Mouse (Mus musculus): ENCODE measurements around the gene Gpr152. TPM values are rescaled to one million over a fixed set of nuclear protein-coding genes. Genes with fewer than 3 reads are reported as not detected.

Gpr152 gene
- polyA plus RNA-seq, 1 experiment from 2014 or later = not detected

GRCm38 (mm10) chr19:4142416-4143173 lies 3.0 kb downstream of the Gpr152 start:
- no peaks in the 10 kb centered on the region for H3K9me3 ChIP-seq (ENCODE audit: control insufficient read depth, low read length)
- no peaks in the 10 kb centered on the region for H3K4me1 ChIP-seq (replicated peaks; ENCODE audit: control insufficient read depth, insufficient read depth, low read length)
- no peak overlapping the region for H3K4me2 ChIP-seq (ENCODE audit: low read length)
- H3K27me3 ChIP-seq (replicated peaks; ENCODE audit: control insufficient read depth, insufficient read depth, low read length) = no peaks in the 10 kb centered on the region
- H3K36me3 ChIP-seq (ENCODE audit: control insufficient read depth, insufficient read depth, low read length) = no peaks in the 10 kb centered on the region
- 90% methylated on average over 18 of the region's 18 CpGs for WGBS
- H3K9ac ChIP-seq (ENCODE audit: low read length) = no peak overlapping the region
- no peak for ATAC-seq (replicated peaks; ENCODE audit: low FRiP score, low TSS enrichment, low read depth)
- no peak overlapping the region for H3K4me3 ChIP-seq (ENCODE audit: low read depth, low read length)
- no peak overlapping the region for H3K27ac ChIP-seq (ENCODE audit: low read depth)
- DNase-seq (ENCODE audit: low spot score) = no peak

DNA sequence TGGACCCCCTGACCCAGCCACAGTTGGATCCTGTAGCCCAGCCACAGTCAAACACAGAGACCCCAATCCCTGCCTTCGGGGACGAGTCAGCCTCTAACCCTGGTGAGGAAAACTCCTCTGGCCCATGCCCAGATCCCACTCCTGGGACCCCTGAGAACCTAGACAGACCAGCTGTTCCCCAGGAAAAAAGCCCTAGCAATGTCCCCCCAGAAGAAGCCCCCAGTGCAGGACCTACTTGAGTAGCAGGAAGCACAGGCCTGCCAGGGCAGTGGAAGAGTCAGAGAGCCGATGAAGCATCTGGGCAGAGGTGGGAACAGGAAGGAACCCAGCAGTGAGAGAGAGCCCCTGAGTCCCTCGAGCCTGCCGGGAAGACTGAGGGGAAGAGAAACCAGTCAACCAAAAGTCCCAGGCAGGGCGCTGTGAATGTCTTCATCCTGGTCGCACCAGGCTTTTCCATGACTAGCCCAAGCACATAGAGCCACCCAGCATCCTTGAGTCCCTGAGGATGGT lies 4.2 kb downstream of the Gpr152 start, which contains the start of gene Cabp4:
Cabp4 (minus strand) TSS at position 275 of the 510 bp plus-strand sequence.
- ATAC-seq (replicated peaks; ENCODE audit: low FRiP score, low TSS enrichment, low read depth) = no peak
- WGBS = 75% methylated on average over 7 of the region's 7 CpGs
- no peaks in the 10 kb centered on the region for H3K27me3 ChIP-seq (replicated peaks; ENCODE audit: control insufficient read depth, insufficient read depth, low read length)
- H3K9me3 ChIP-seq (ENCODE audit: control insufficient read depth, low read length) = no peaks in the 10 kb centered on the region
- H3K36me3 ChIP-seq (ENCODE audit: control insufficient read depth, insufficient read depth, low read length) = no peaks in the 10 kb centered on the region
- no peak within 1 kb of the TSS for H3K4me3 ChIP-seq (ENCODE audit: low read depth, low read length)
- DNase-seq (ENCODE audit: low spot score) = no peak
- H3K9ac ChIP-seq (ENCODE audit: low read length) = no peak within 1 kb of the TSS
- H3K4me1 ChIP-seq (replicated peaks; ENCODE audit: control insufficient read depth, insufficient read depth, low read length) = peaks cover 6% of the 10 kb centered on the region; the same call in 1 of the 2 replicates
- H3K4me2 ChIP-seq (ENCODE audit: low read length) = no peak within 1 kb of the TSS
- H3K27ac ChIP-seq (ENCODE audit: low read depth) = no peak within 1 kb of the TSS

DNA sequence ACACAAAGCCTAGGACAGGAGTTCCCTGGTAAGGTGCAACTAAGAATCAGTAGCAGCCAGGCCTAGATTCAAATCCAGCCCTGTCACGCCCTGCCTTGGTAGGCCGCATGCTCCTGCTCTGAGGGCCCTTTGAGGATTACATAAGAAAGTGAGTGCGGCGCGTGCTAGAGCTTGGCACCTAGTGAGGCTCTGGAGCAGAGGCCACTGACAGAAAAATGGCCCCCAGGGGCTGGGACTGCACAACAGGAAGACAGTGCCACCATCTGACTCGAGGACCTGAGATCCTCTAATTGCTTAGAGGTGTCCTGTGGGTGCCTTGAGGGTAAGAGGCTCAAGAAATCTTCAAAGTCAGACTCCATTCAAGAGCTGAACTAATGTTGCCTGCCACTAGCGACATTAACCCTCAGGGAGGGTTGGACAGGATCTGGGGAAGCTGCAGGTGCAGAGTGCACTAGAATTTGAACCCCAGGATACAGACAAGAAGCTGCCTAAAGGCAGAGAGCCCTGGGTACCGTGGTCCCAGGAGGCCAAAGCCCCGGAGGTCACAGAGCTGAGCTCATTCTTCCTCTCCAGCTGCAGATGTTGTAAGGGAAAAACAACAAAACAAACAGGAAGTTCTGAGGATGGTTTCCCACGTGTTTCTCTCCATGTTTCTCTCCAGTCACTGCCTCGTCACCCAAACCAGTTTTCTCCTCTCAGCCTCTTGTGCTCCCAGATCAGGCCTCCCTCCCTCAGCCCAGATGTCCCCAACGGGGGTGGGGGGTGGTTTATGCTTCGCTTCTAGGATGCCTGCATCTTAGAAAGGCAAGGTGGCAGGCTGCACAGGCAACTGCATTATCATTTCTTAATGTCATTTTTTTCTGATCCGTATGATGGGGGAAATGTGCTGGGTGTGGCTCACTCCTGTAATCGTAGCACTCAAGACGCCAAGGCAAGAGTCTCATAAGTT lies 5.2 kb downstream of the Gpr152 start:
- Histone ChIP-seq H3K9me3 (ENCODE audit: control insufficient read depth, low read length) (no peaks in the 10 kb centered on the region), H3K4me2 (ENCODE audit: low read length) (no peak overlapping the region), H3K4me1 (replicated peaks; ENCODE audit: control insufficient read depth, insufficient read depth, low read length) (peaks cover 16% of the 10 kb centered on the region), H3K27me3 (replicated peaks; ENCODE audit: control insufficient read depth, insufficient read depth, low read length) (no peaks in the 10 kb centered on the region), H3K36me3 (ENCODE audit: control insufficient read depth, insufficient read depth, low read length) (no peaks in the 10 kb centered on the region; the same call in 1 of the 2 replicates), H3K4me3 (ENCODE audit: low read depth, low read length) (no peak overlapping the region), H3K27ac (ENCODE audit: low read depth) (no peak overlapping the region), H3K9ac (ENCODE audit: low read length) (no peak overlapping the region)
- ATAC-seq (replicated peaks; ENCODE audit: low FRiP score, low TSS enrichment, low read depth) = no peak
- no peak for DNase-seq (ENCODE audit: low spot score)
- WGBS = 78% methylated on average over 16 of the region's 16 CpGs

DNA sequence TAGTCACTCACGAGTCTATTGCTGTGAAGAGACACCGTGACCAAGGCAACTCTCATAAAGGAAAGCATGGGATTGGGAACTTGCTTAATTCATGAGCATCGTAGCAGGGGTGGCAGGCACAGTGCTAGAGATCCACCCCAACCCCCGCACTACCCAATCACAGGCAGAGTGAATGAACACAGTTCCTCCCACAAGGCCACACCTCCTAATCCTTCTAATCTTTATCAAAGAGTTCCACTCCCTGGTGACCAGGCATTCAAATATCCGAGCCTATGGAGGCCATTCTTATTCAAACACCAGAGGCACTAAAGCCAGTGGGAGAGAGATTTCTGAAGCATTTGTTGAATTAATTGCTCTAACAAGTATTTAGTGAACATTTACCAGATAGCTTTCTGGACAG lies 6.3 kb downstream of the Gpr152 start:
- ATAC-seq (replicated peaks; ENCODE audit: low FRiP score, low TSS enrichment, low read depth) = no peak
- DNase-seq (ENCODE audit: low spot score) = no peak
- H3K9ac ChIP-seq (ENCODE audit: low read length) = no peak overlapping the region
- no peak overlapping the region for H3K27ac ChIP-seq (ENCODE audit: low read depth)
- peaks cover 17% of the 10 kb centered on the region for H3K4me1 ChIP-seq (replicated peaks; ENCODE audit: control insufficient read depth, insufficient read depth, low read length)
- H3K36me3 ChIP-seq (ENCODE audit: control insufficient read depth, insufficient read depth, low read length) = peaks cover 6% of the 10 kb centered on the region
- H3K4me3 ChIP-seq (ENCODE audit: low read depth, low read length) = no peak overlapping the region
- no peaks in the 10 kb centered on the region for H3K27me3 ChIP-seq (replicated peaks; ENCODE audit: control insufficient read depth, insufficient read depth, low read length)
- no peak overlapping the region for H3K4me2 ChIP-seq (ENCODE audit: low read length)
- 91% methylated on average over 5 of the region's 5 CpGs for WGBS
- no peaks in the 10 kb centered on the region for H3K9me3 ChIP-seq (ENCODE audit: control insufficient read depth, low read length)

DNA sequence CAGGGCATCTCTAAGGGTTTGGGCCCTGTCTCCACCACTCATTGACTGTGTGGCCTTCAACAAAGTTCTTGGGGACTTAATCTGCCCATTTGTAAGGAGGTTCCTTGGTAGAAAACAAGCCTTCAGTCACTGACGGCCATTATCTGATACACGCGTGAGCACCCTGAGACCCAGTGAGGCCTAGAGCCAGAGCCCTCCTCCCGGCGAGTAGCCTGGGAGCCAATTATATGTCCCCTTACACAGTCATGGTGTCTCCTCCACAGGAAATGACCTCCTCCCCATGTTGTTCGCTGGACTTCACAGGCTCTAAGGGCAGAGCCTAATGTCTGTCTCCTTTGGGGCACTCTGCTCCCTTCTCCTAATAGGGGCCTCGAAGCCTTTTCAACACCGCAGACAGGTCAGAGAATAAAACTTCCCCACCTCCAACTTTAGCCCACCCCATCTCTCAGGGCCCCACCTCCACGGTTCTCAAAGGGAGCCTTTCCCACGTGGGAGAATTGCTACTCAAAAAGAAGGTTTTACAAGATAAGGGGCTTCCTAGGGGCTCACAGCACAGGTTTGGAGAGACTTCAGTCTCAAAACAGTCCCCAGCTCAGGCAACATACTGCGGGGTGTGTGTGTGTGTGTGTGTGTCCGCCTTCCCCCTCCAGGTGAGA lies 6.9 kb downstream of the Gpr152 start:
- H3K27ac ChIP-seq (ENCODE audit: low read depth) = no peak overlapping the region
- H3K4me3 ChIP-seq (ENCODE audit: low read depth, low read length) = no peak overlapping the region
- H3K4me1 ChIP-seq (replicated peaks; ENCODE audit: control insufficient read depth, insufficient read depth, low read length) = peaks cover 17% of the 10 kb centered on the region
- H3K27me3 ChIP-seq (replicated peaks; ENCODE audit: control insufficient read depth, insufficient read depth, low read length) = no peaks in the 10 kb centered on the region
- H3K9ac ChIP-seq (ENCODE audit: low read length) = no peak overlapping the region
- DNase-seq (ENCODE audit: low spot score) (no peak), ATAC-seq (replicated peaks; ENCODE audit: low FRiP score, low TSS enrichment, low read depth) (no peak)
- peaks cover 11% of the 10 kb centered on the region for H3K36me3 ChIP-seq (ENCODE audit: control insufficient read depth, insufficient read depth, low read length)
- no peak overlapping the region for H3K4me2 ChIP-seq (ENCODE audit: low read length)
- WGBS = 66% methylated on average over 12 of the region's 12 CpGs
- H3K9me3 ChIP-seq (ENCODE audit: control insufficient read depth, low read length) = no peaks in the 10 kb centered on the region

DNA sequence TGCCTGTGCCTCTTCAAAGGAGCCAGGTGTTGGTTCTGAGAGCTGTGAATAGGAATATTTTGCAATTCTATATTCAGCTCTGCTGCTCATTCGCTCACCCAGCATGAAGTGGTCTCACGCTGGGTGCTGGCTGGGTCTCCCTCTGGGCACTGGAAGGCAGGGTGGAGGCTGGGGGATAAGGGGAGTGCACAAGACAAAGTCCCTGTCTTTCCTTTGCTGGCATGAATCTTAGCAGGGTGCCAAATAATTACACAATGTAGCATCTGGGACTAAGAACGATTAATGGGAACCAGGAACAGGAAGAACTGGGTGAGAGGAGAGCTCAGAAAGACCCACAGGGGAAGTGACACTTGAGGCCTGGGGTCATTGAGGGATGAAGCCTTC lies 7.4 kb downstream of the Gpr152 start:
- Histone ChIP-seq H3K27me3 (replicated peaks; ENCODE audit: control insufficient read depth, insufficient read depth, low read length) (no peaks in the 10 kb centered on the region), H3K9me3 (ENCODE audit: control insufficient read depth, low read length) (no peaks in the 10 kb centered on the region), H3K4me2 (ENCODE audit: low read length) (no peak overlapping the region), H3K4me1 (replicated peaks; ENCODE audit: control insufficient read depth, insufficient read depth, low read length) (peaks cover 17% of the 10 kb centered on the region), H3K9ac (ENCODE audit: low read length) (no peak overlapping the region), H3K4me3 (ENCODE audit: low read depth, low read length) (no peak overlapping the region), H3K27ac (ENCODE audit: low read depth) (no peak overlapping the region), H3K36me3 (ENCODE audit: control insufficient read depth, insufficient read depth, low read length) (peaks cover 14% of the 10 kb centered on the region)
- whole genome bisulfite sequencing = 68% methylated on average over 3 of the region's 3 CpGs
- DNase-seq (ENCODE audit: low spot score) (no peak), ATAC-seq (replicated peaks; ENCODE audit: low FRiP score, low TSS enrichment, low read depth) (no peak)

GRCm38 (mm10) chr19:4147782-4148490 lies 8.3 kb downstream of the Gpr152 start:
- ATAC-seq (replicated peaks; ENCODE audit: low FRiP score, low TSS enrichment, low read depth) (no peak), DNase-seq (ENCODE audit: low spot score) (no peak)
- Histone ChIP-seq H3K4me2 (ENCODE audit: low read length) (peak overlapping the region; percentile 59), H3K36me3 (ENCODE audit: control insufficient read depth, insufficient read depth, low read length) (peaks cover 23% of the 10 kb centered on the region), H3K27ac (ENCODE audit: low read depth) (peak overlapping the region; percentile 43; the same call in 1 of the 2 replicates), H3K4me3 (ENCODE audit: low read depth, low read length) (peak overlapping the region; percentile 88), H3K4me1 (replicated peaks; ENCODE audit: control insufficient read depth, insufficient read depth, low read length) (peaks cover 17% of the 10 kb centered on the region), H3K9me3 (ENCODE audit: control insufficient read depth, low read length) (no peaks in the 10 kb centered on the region), H3K27me3 (replicated peaks; ENCODE audit: control insufficient read depth, insufficient read depth, low read length) (no peaks in the 10 kb centered on the region), H3K9ac (ENCODE audit: low read length) (peak overlapping the region; percentile 83)
- 37% methylated on average over 9 of the region's 9 CpGs for WGBS

DNA sequence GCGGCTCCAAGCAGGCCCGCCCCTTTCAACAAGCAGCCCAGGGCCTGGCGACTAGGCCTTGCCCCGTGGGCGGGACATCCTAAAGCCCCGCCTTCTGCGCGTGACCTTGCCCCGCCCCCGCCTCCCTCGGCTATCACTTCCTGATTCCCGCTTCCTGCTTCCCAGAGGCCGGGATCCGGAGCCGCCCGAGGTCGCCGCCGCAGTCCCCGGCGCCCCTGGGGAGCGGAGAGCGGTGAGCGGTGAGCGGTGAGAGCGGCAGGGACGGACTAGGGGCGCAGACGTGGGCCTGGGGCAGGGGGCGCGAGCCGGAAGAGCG lies 8.9 kb downstream of the Gpr152 start, which contains the start of gene Coro1b:
Coro1b (plus strand) TSS at position 129 of the 316 bp plus-strand sequence.
- DNase-seq (ENCODE audit: low spot score) (peak; percentile 99), ATAC-seq (replicated peaks; ENCODE audit: low FRiP score, low TSS enrichment, low read depth) (peak; percentile 93)
- under 1% methylated on average over 33 of the region's 33 CpGs for WGBS
- Histone ChIP-seq H3K4me1 (replicated peaks; ENCODE audit: control insufficient read depth, insufficient read depth, low read length) (peaks cover 17% of the 10 kb centered on the region), H3K9me3 (ENCODE audit: control insufficient read depth, low read length) (no peaks in the 10 kb centered on the region), H3K27ac (ENCODE audit: low read depth) (peak within 1 kb of the TSS; percentile 43; the same call in 1 of the 2 replicates), H3K36me3 (ENCODE audit: control insufficient read depth, insufficient read depth, low read length) (peaks cover 28% of the 10 kb centered on the region), H3K27me3 (replicated peaks; ENCODE audit: control insufficient read depth, insufficient read depth, low read length) (no peaks in the 10 kb centered on the region), H3K9ac (ENCODE audit: low read length) (peak within 1 kb of the TSS; percentile 83), H3K4me3 (ENCODE audit: low read depth, low read length) (peak within 1 kb of the TSS; percentile 88), H3K4me2 (ENCODE audit: low read length) (peak within 1 kb of the TSS; percentile 59)
